Mouse (Mus musculus) cortical plate, adult 2 months (tissue): ENCODE measurements around the gene Prkrip1.

Experiments used
- CTCF ChIP-seq: fragments of 200-500 bp; IDR thresholded peaks from 2 replicates; pipeline ENCODE4 v1.5.1; 2011; ENCODE audit warnings: mild to moderate bottlenecking, control low read depth, low read length; ENCODE audit not compliant: insufficient read depth; ENCODE audit errors: extremely low read depth
- POLR2A ChIP-seq: fragments of 200-500 bp; IDR thresholded peaks from 2 replicates; pipeline ENCODE4 v1.6.1; 2011; ENCODE audit warnings: mild to moderate bottlenecking, low read length, control low read depth; ENCODE audit not compliant: insufficient read depth; ENCODE audit errors: extremely low read depth

DNA sequence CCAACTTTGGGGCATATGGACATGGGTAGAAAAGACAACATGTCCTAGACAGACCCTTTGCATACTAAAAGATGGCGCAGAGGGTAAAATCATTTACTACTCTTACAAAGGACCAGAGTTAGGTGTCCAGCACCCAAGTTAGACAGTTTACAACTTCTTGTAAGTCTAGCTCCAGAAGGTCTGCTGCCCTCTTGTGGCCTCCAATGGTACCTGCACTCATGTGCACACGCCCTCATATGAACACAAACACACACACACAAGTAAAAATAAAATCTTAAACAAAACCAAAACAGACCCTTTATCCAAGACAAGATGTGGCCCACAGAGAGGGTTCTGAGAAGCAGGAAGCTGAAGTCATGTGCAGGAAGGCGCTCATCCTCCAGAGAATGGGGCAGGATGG, 30.7 kb downstream of the Prkrip1 start:
- TF ChIP-seq CTCF (peak; percentile 12; the same call in 1 of the 2 replicates), POLR2A (no peak)
